Mouse (Mus musculus) C2C12 (cell line): ENCODE results near the gene Fchsd2.

Experiments
- CEBPB ChIP-seq: IDR thresholded peaks from one replicate; pipeline ENCODE4 v1.6.1; 2011; ENCODE audit warnings: low read depth, mild to moderate bottlenecking, control low read depth, moderate library complexity
- CTCF ChIP-seq: IDR thresholded peaks from one replicate; pipeline ENCODE4 v1.5.1; 2011; ENCODE audit not compliant: control insufficient read depth, insufficient read depth, insufficient read length
- MAX ChIP-seq: IDR thresholded peaks from one replicate; pipeline ENCODE4 v1.6.1; 2011; ENCODE audit warnings: mild to moderate bottlenecking, control low read depth
- MYOD1 ChIP-seq: IDR thresholded peaks from one replicate; pipeline ENCODE4 v1.6.1; 2011; ENCODE audit warnings: low read depth; ENCODE audit not compliant: control insufficient read depth, insufficient read length
- MYOG ChIP-seq: IDR thresholded peaks from one replicate; pipeline ENCODE4 v1.6.1; 2011; ENCODE audit not compliant: control insufficient read depth, insufficient read length; ENCODE audit errors: extremely low read depth
- USF1 ChIP-seq: IDR thresholded peaks from one replicate; pipeline ENCODE4 v1.6.1; 2011; ENCODE audit warnings: low read depth, mild to moderate bottlenecking, control low read depth, moderate library complexity

DNA sequence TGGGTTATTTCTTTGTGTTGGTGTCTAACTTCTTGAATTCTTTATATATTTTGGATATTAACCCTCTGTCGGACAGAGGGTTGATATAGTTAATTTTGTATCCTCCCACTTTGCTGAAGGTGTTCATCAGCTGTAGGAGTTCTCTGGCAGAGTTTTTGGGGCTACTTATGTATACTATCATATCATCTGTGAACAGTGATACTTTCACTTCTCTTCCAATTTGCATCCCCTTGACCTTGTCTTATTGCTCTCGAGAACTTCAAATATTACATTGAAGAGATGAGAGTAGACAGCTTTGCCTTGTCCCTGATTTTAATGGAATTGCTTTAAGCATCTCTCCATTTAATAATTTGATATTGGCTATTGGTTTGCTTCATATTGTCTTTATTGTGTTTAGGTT lies 130.8 kb downstream of the Fchsd2 start:
- TF ChIP-seq CTCF (no peak), USF1 (no peak), MYOG (no peak), MAX (no peak), CEBPB (no peak), MYOD1 (no peak)
